Mouse (Mus musculus) adrenal gland, adult 2 months (tissue): Measurements from ENCODE around the gene Tas1r1. TPM values are rescaled to one million over a fixed set of nuclear protein-coding genes. Genes with fewer than 3 reads are reported as not detected.

ENCODE experiments used
- DNase-seq: peaks from one replicate; pipeline ENCODE4 v3.0.0; 2021
- polyA plus RNA-seq: library from polyadenylated mRNA; depleted of rRNA; stranded (reverse); fragments of >200 nt; gene quantifications from 2 replicates; pipeline ENCODE4 v1.2.3, GENCODE M21; 2012; rRNA removed
- total RNA-seq, 2 experiments: library from RNA; stranded (reverse); gene quantifications; 2 replicates each; pipeline ENCODE4 v1.2.3; 2021

Tas1r1 gene
- total and polyA plus RNA-seq, 3 experiments, result 1.4 TPM; not detected in 2

DNA sequence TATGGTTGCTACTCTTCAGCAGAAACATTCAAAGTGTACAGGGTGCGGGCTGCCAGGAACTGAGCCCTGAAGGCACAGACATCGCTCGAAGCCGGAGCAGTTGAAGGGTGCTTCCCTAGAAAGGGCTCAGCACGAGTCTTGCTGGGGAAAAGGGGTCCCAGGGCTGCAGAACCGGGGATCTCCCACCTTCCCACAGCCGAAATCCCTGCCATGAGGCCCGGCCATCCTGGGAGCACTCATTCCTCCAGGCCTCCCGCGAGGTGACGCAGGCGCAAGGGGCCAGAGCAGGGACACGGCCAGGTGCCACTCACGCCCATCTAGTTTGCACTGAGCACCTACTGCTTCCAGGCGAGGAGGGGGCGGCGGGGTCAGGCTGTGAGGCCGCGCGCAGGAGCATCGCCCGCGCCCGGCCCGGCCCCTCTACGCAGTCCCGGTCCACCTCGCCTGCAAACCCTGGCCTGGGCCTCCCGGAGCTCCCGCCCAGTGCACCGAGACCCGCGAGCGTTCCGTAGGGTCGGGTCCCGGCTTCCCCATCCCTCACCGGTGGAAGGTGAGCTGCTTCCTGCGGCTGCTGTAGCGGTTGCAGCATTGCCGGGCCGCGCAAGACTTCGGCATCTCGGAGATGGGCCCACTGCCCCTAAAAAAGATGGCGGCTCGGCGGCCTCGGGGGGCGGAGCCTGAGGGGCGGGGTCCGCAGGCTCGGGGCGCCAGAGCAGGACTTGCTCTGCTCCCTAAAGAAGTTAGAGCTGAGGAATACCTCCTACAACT is 49.8 kb downstream of the Tas1r1 start, which contains the start of gene Thap3:
Gene Thap3 (minus strand): TSS at position 656 of the 768 bp plus-strand sequence.
- peak; percentile 92 for DNase-seq

GRCm38 (mm10) chr4:151988014-151988341 is 50.4 kb downstream of the Tas1r1 start:
- DNase-seq, result no peak

DNA sequence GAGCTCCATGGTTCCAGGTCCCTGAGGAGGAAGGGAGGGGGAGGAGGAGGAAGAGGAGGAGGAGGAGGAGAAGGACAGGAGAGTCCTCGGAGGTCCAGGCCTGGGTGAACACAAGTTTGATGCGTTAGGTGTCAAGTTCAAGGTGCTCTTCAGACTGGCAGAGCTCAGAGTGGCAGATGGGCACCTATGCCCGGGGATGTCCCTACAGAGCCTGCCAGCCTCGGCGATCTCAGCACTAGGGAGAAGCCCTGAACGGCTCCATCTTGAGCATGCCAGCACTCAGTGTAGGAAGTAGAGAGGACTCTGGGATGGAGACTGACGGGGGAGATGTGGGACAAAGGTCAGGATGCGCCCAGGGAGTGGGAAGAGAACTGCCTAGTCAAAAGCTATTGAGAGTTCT is 51.7 kb downstream of the Tas1r1 start:
- DNase-seq, result no peak

DNA sequence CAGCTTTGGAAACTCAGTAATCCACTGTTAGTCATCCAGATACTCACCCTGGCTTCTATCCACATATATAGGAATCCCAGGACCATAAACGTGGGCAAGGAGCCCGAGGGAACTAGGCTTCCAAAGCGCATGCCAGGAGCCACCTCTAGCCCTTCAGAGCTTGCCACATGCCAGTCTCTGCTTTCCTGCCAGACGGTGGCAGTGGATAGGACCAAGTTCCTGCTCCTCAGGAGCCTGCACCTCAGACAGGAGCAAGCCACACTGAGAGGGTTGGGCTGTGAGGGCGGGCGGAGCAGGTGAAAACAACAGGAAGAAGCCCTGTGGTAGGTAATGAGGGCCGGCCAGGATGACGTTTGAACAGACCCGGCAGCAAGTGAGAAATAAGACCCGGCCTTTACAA is 52.5 kb downstream of the Tas1r1 start:
- no peak for DNase-seq

- no peak for DNase-seq
Measured at GRCm38 (mm10) chr4:151983560-151983959, 54.8 kb downstream of the Tas1r1 start.

- DNase-seq, result no peak
Measured at GRCm38 (mm10) chr4:151983043-151983442, 55.3 kb downstream of the Tas1r1 start.

GRCm38 (mm10) chr4:151981363-151981762 is 57.0 kb downstream of the Tas1r1 start:
- DNase-seq, result peak; percentile 86

- DNase-seq, result no peak
Measured at GRCm38 (mm10) chr4:151980699-151981098, 57.7 kb downstream of the Tas1r1 start.

Other genes starting within 250 kb of the Tas1r1 start
- gene Camta1, start 176.7 kb downstream of the Tas1r1 start, total RNA-seq, result 10 to 100 TPM; 24.0 to 35.0 TPM
- gene Camta1, start 176.7 kb downstream of the Tas1r1 start, polyA plus RNA-seq, result 7.3 and 8.5 TPM in 2 replicates
- 100 to 1,000 TPM in 1 of 2 experiments, 10 to 100 TPM in 1; 97.7 to 103 TPM for gene Dnajc11, start 104.9 kb downstream of the Tas1r1 start, total RNA-seq
- 84.5 and 107 TPM in 2 replicates for gene Dnajc11, start 104.9 kb downstream of the Tas1r1 start, polyA plus RNA-seq
- gene Thap3, start 49.6 kb downstream of the Tas1r1 start, total RNA-seq, result 10 to 100 TPM; 13.8 to 24.1 TPM
- gene Thap3, start 49.6 kb downstream of the Tas1r1 start, polyA plus RNA-seq, result 64.6 and 88.7 TPM in 2 replicates
- 10 to 100 TPM; 12.1 to 14.2 TPM for gene Phf13, start 42.3 kb downstream of the Tas1r1 start, total RNA-seq
- gene Phf13, start 42.3 kb downstream of the Tas1r1 start, polyA plus RNA-seq, result 22.8 and 24.3 TPM in 2 replicates
- 10 to 100 TPM; 17.8 to 23.7 TPM for gene Klhl21, start 29.8 kb downstream of the Tas1r1 start, total RNA-seq
- gene Klhl21, start 29.8 kb downstream of the Tas1r1 start, polyA plus RNA-seq, result 70.8 and 71.2 TPM in 2 replicates
- 10 to 100 TPM in 1 of 2 experiments, 1 to 10 TPM in 1; 7.9 to 10.2 TPM for gene Zbtb48, start 10.9 kb downstream of the Tas1r1 start, total RNA-seq
- gene Zbtb48, start 10.9 kb downstream of the Tas1r1 start, polyA plus RNA-seq, result 9.1 and 10.5 TPM in 2 replicates
- gene Nol9, start 753 bp upstream of the Tas1r1 start, total RNA-seq, result 10 to 100 TPM; 16.8 to 30.6 TPM
- 21.3 and 27.4 TPM in 2 replicates for gene Nol9, start 753 bp upstream of the Tas1r1 start, polyA plus RNA-seq
- 10 to 100 TPM in 1 of 2 experiments, 1 to 10 TPM in 1; 7.4 to 15.5 TPM for gene Plekhg5, start 33.9 kb upstream of the Tas1r1 start, total RNA-seq
- 21.9 and 30.7 TPM in 2 replicates for gene Plekhg5, start 33.9 kb upstream of the Tas1r1 start, polyA plus RNA-seq
- gene Tnfrsf25, start 77.4 kb upstream of the Tas1r1 start, total RNA-seq, result 1 to 10 TPM in 1 of 2 experiments, under 1 TPM in 1; 0.79 to 1.3 TPM
- gene Tnfrsf25, start 77.4 kb upstream of the Tas1r1 start, polyA plus RNA-seq, result 2.5 TPM in 2 replicates
- 1 to 10 TPM; 1.7 to 2.3 TPM for gene Espn, start 113.8 kb upstream of the Tas1r1 start, total RNA-seq
- gene Espn, start 113.8 kb upstream of the Tas1r1 start, polyA plus RNA-seq, result 8.3 and 10.4 TPM in 2 replicates
- gene Hes2, start 120.3 kb upstream of the Tas1r1 start, total RNA-seq, result not detected
- gene Hes2, start 120.3 kb upstream of the Tas1r1 start, polyA plus RNA-seq, result 0.57 TPM in 1 of 2 replicates, not detected in the other
- 10 to 100 TPM; 43.4 to 65.0 TPM for gene Acot7, start 139.6 kb upstream of the Tas1r1 start, total RNA-seq
- 22.1 and 25.5 TPM in 2 replicates for gene Acot7, start 139.6 kb upstream of the Tas1r1 start, polyA plus RNA-seq
- 1 to 10 TPM; 3.5 to 8.3 TPM for gene Gpr153, start 235.7 kb upstream of the Tas1r1 start, total RNA-seq
- gene Gpr153, start 235.7 kb upstream of the Tas1r1 start, polyA plus RNA-seq, result 16.6 and 22.4 TPM in 2 replicates